Mouse (Mus musculus): ENCODE results near the gene Grin2a. TPM values are rescaled to one million over a fixed set of nuclear protein-coding genes. Genes with fewer than 3 reads are reported as not detected.

Grin2a gene
- polyA plus RNA-seq (2015; fragmentation: Nextera tagmentation; extraction: Ambion mirVana), result 0.05 and 0.19 TPM in 2 replicates

- no peak within 1 kb of the TSS for H3K27ac ChIP-seq (ENCODE audit: low read length)
- 0 out of 2 replicates have a peak, but pooled peaks have one; percentile 15 for ATAC-seq (ENCODE audit: low read depth)
- no peak within 1 kb of the TSS for H3K9ac ChIP-seq (ENCODE audit: low read length)
- H3K4me3 ChIP-seq (ENCODE audit: low read length), result peak within 1 kb of the TSS; percentile 35
- H3K36me3 ChIP-seq (ENCODE audit: control insufficient read depth, insufficient read depth, low read length), result no peaks in the 10 kb centered on the region
- no peaks in the 10 kb centered on the region; the same call in 1 of the 2 replicates for H3K4me1 ChIP-seq (replicated peaks; ENCODE audit: control insufficient read depth, insufficient read depth, low read length)
- H3K4me2 ChIP-seq (ENCODE audit: low read depth, low read length), result peak within 1 kb of the TSS; percentile 53
- WGBS, result 1% methylated on average over 68 of the region's 69 CpGs
- H3K9me3 ChIP-seq (ENCODE audit: control insufficient read depth, low read length), result no peaks in the 10 kb centered on the region
- peaks cover 58% of the 10 kb centered on the region for H3K27me3 ChIP-seq (ENCODE audit: control insufficient read depth, insufficient read depth, low read depth, low read length)
These were observed at the start of gene Grin2a for GRCm38 (mm10) chr16:9994951-9995813. Grin2a (minus strand) TSS chr16:9995560.

GRCm38 (mm10) chr16:10035582-10036215 is 40.3 kb upstream of the Grin2a start:
- 71% methylated on average over 7 of the region's 7 CpGs for WGBS
- ATAC-seq (ENCODE audit: low read depth), result no peak

GRCm38 (mm10) chr16:10033416-10033979 is 38.1 kb upstream of the Grin2a start:
- 70% methylated on average over 4 of the region's 4 CpGs for WGBS
- no peaks in the 10 kb centered on the region for H3K27me3 ChIP-seq (ENCODE audit: control insufficient read depth, insufficient read depth, low read depth, low read length)
- ATAC-seq (ENCODE audit: low read depth), result no peak
- no peak overlapping the region for H3K4me3 ChIP-seq (ENCODE audit: low read length)
- no peaks in the 10 kb centered on the region for H3K4me1 ChIP-seq (replicated peaks; ENCODE audit: control insufficient read depth, insufficient read depth, low read length)
- no peak overlapping the region for H3K4me2 ChIP-seq (ENCODE audit: low read depth, low read length)
- H3K27ac ChIP-seq (ENCODE audit: low read length), result no peak overlapping the region
- no peaks in the 10 kb centered on the region for H3K36me3 ChIP-seq (ENCODE audit: control insufficient read depth, insufficient read depth, low read length)
- no peak overlapping the region for H3K9ac ChIP-seq (ENCODE audit: low read length)
- H3K9me3 ChIP-seq (ENCODE audit: control insufficient read depth, low read length), result no peaks in the 10 kb centered on the region

More at GRCm38 (mm10) chr16:10035582-10036215, 40.3 kb upstream of the Grin2a start:
- Histone ChIP-seq H3K9me3 (ENCODE audit: control insufficient read depth, low read length) (no peaks in the 10 kb centered on the region), H3K4me2 (ENCODE audit: low read depth, low read length) (no peak overlapping the region), H3K9ac (ENCODE audit: low read length) (no peak overlapping the region), H3K36me3 (ENCODE audit: control insufficient read depth, insufficient read depth, low read length) (no peaks in the 10 kb centered on the region), H3K27me3 (ENCODE audit: control insufficient read depth, insufficient read depth, low read depth, low read length) (no peaks in the 10 kb centered on the region), H3K27ac (ENCODE audit: low read length) (no peak overlapping the region), H3K4me3 (ENCODE audit: low read length) (no peak overlapping the region), H3K4me1 (replicated peaks; ENCODE audit: control insufficient read depth, insufficient read depth, low read length) (no peaks in the 10 kb centered on the region)

- Histone ChIP-seq H3K9me3 (ENCODE audit: control insufficient read depth, low read length) (no peaks in the 10 kb centered on the region), H3K36me3 (ENCODE audit: control insufficient read depth, insufficient read depth, low read length) (no peaks in the 10 kb centered on the region)
These were observed 36.5 kb upstream of the Grin2a start for GRCm38 (mm10) chr16:10031891-10032290.

GRCm38 (mm10) chr16:10026741-10027140 is 31.4 kb upstream of the Grin2a start:
- no peak overlapping the region for H3K9ac ChIP-seq (ENCODE audit: low read length)
- H3K4me2 ChIP-seq (ENCODE audit: low read depth, low read length), result no peak overlapping the region
- no peaks in the 10 kb centered on the region for H3K9me3 ChIP-seq (ENCODE audit: control insufficient read depth, low read length)
- 65% methylated on average over 6 of the region's 6 CpGs for WGBS
- no peak overlapping the region for H3K4me3 ChIP-seq (ENCODE audit: low read length)
- H3K4me1 ChIP-seq (replicated peaks; ENCODE audit: control insufficient read depth, insufficient read depth, low read length), result no peaks in the 10 kb centered on the region
- no peaks in the 10 kb centered on the region for H3K27me3 ChIP-seq (ENCODE audit: control insufficient read depth, insufficient read depth, low read depth, low read length)
- no peak overlapping the region for H3K27ac ChIP-seq (ENCODE audit: low read length)
- ATAC-seq (ENCODE audit: low read depth), result no peak
- H3K36me3 ChIP-seq (ENCODE audit: control insufficient read depth, insufficient read depth, low read length), result no peaks in the 10 kb centered on the region

More at GRCm38 (mm10) chr16:10031891-10032290, 36.5 kb upstream of the Grin2a start:
- no peaks in the 10 kb centered on the region for H3K27me3 ChIP-seq (ENCODE audit: control insufficient read depth, insufficient read depth, low read depth, low read length)
- no peak overlapping the region for H3K4me3 ChIP-seq (ENCODE audit: low read length)
- H3K4me1 ChIP-seq (replicated peaks; ENCODE audit: control insufficient read depth, insufficient read depth, low read length), result no peaks in the 10 kb centered on the region
- ATAC-seq (ENCODE audit: low read depth), result no peak
- no peak overlapping the region for H3K9ac ChIP-seq (ENCODE audit: low read length)
- H3K4me2 ChIP-seq (ENCODE audit: low read depth, low read length), result no peak overlapping the region
- H3K27ac ChIP-seq (ENCODE audit: low read length), result no peak overlapping the region

- ATAC-seq (ENCODE audit: low read depth), result no peak
- Histone ChIP-seq H3K9me3 (ENCODE audit: control insufficient read depth, low read length) (no peaks in the 10 kb centered on the region), H3K4me2 (ENCODE audit: low read depth, low read length) (no peak overlapping the region), H3K4me3 (ENCODE audit: low read length) (no peak overlapping the region), H3K4me1 (replicated peaks; ENCODE audit: control insufficient read depth, insufficient read depth, low read length) (no peaks in the 10 kb centered on the region), H3K9ac (ENCODE audit: low read length) (no peak overlapping the region), H3K27me3 (ENCODE audit: control insufficient read depth, insufficient read depth, low read depth, low read length) (no peaks in the 10 kb centered on the region), H3K36me3 (ENCODE audit: control insufficient read depth, insufficient read depth, low read length) (no peaks in the 10 kb centered on the region), H3K27ac (ENCODE audit: low read length) (no peak overlapping the region)
- WGBS, result 56% methylated on average over 1 of the region's 1 CpGs
These were observed 14.4 kb upstream of the Grin2a start for GRCm38 (mm10) chr16:10009743-10010142.

- WGBS, result 76% methylated on average over 5 of the region's 5 CpGs
- Histone ChIP-seq H3K27me3 (ENCODE audit: control insufficient read depth, insufficient read depth, low read depth, low read length) (no peaks in the 10 kb centered on the region), H3K9ac (ENCODE audit: low read length) (no peak overlapping the region), H3K9me3 (ENCODE audit: control insufficient read depth, low read length) (no peaks in the 10 kb centered on the region), H3K27ac (ENCODE audit: low read length) (no peak overlapping the region), H3K4me3 (ENCODE audit: low read length) (no peak overlapping the region), H3K4me2 (ENCODE audit: low read depth, low read length) (no peak overlapping the region), H3K4me1 (replicated peaks; ENCODE audit: control insufficient read depth, insufficient read depth, low read length) (no peaks in the 10 kb centered on the region), H3K36me3 (ENCODE audit: control insufficient read depth, insufficient read depth, low read length) (no peaks in the 10 kb centered on the region)
- no peak for ATAC-seq (ENCODE audit: low read depth)
These were observed 10.2 kb upstream of the Grin2a start for GRCm38 (mm10) chr16:10005606-10006005.

GRCm38 (mm10) chr16:10004096-10004495 is 8.7 kb upstream of the Grin2a start:
- no peak overlapping the region for H3K4me2 ChIP-seq (ENCODE audit: low read depth, low read length)
- no peaks in the 10 kb centered on the region for H3K36me3 ChIP-seq (ENCODE audit: control insufficient read depth, insufficient read depth, low read length)
- H3K9ac ChIP-seq (ENCODE audit: low read length), result no peak overlapping the region
- H3K4me1 ChIP-seq (replicated peaks; ENCODE audit: control insufficient read depth, insufficient read depth, low read length), result no peaks in the 10 kb centered on the region
- ATAC-seq (ENCODE audit: low read depth), result no peak
- WGBS, result 73% methylated on average over 4 of the region's 4 CpGs
- no peaks in the 10 kb centered on the region for H3K27me3 ChIP-seq (ENCODE audit: control insufficient read depth, insufficient read depth, low read depth, low read length)
- no peak overlapping the region for H3K4me3 ChIP-seq (ENCODE audit: low read length)
- H3K9me3 ChIP-seq (ENCODE audit: control insufficient read depth, low read length), result no peaks in the 10 kb centered on the region
- no peak overlapping the region for H3K27ac ChIP-seq (ENCODE audit: low read length)

GRCm38 (mm10) chr16:10003001-10003400 is 7.6 kb upstream of the Grin2a start:
- Histone ChIP-seq H3K9me3 (ENCODE audit: control insufficient read depth, low read length) (no peaks in the 10 kb centered on the region), H3K27ac (ENCODE audit: low read length) (no peak overlapping the region), H3K4me3 (ENCODE audit: low read length) (no peak overlapping the region), H3K36me3 (ENCODE audit: control insufficient read depth, insufficient read depth, low read length) (no peaks in the 10 kb centered on the region), H3K4me2 (ENCODE audit: low read depth, low read length) (no peak overlapping the region), H3K27me3 (ENCODE audit: control insufficient read depth, insufficient read depth, low read depth, low read length) (no peaks in the 10 kb centered on the region), H3K9ac (ENCODE audit: low read length) (no peak overlapping the region), H3K4me1 (replicated peaks; ENCODE audit: control insufficient read depth, insufficient read depth, low read length) (no peaks in the 10 kb centered on the region)
- no peak for ATAC-seq (ENCODE audit: low read depth)
- 40% methylated on average over 1 of the region's 1 CpGs for WGBS

Data from lung, embryonic 16.5 days (tissue).